ENCODE assay signal across 14 mouse cellular contexts in genomic region chr5:65476739-65477138, GRCm38 (mm10). TPM values are rescaled to one million over a fixed set of nuclear protein-coding genes. Genes with fewer than 3 reads are reported as not detected.
"Had no signal": no experiment of that assay in that cellular context is flagged by ENCODE, and none has a peak within 500 bp of the region (broad histone marks: within the 10 kb centered on the region; RNA-seq: fewer than 3 reads in every experiment).

No protein-coding gene starts in this region.

RNA-seq across cellular contexts. Expression of gene Gm43552, which starts 15.9 kb away (rescaled TPM):
- total RNA-seq: layer of hippocampus, adult 18-20 months; layer of hippocampus, postnatal 14 days; left cerebral cortex, postnatal 4 days had no signal
- polyA plus RNA-seq: intestine, embryonic 16.5 days; kidney, embryonic 16.5 days; limb, embryonic 12.5 days; limb, embryonic 15.5 days; lung, adult 2 months; lung, embryonic 16.5 days; midbrain, embryonic 12.5 days; neural tube, embryonic 12.5 days; stomach, embryonic 14.5 days; stomach, postnatal 0 days; thymus, adult 2 months had no signal
